Mouse (Mus musculus) urinary bladder, postnatal 25 days (tissue): ENCODE measurements around the gene Usp5.

ENCODE experiments used
- DNase-seq: peaks from one replicate; pipeline ENCODE4 v3.0.0; 2022; ENCODE audit warnings: low spot score

The Usp5 gene

GRCm38 (mm10) chr6:124828868-124829798 lies at the start of gene Usp5, which contains the start of gene Cdca3:
Usp5 (minus strand) TSS chr6:124829484.
Cdca3 (plus strand) TSS chr6:124829547.
- DNase-seq, result peak; percentile 92

GRCm38 (mm10) chr6:124874348-124874747 lies 45.1 kb upstream of the Usp5 start:
- no peak for DNase-seq

GRCm38 (mm10) chr6:124866560-124866959 lies 37.3 kb upstream of the Usp5 start:
- no peak for DNase-seq

GRCm38 (mm10) chr6:124865766-124866362 lies 36.6 kb upstream of the Usp5 start:
- DNase-seq, result no peak

- peak; percentile 60 for DNase-seq
These were observed 34.5 kb upstream of the Usp5 start, which contains the start of gene Gpr162 for GRCm38 (mm10) chr6:124863658-124864298. Gpr162 (minus strand) TSS chr6:124863983.

- DNase-seq, result no peak
These were observed 33.9 kb upstream of the Usp5 start for GRCm38 (mm10) chr6:124863125-124863657.

GRCm38 (mm10) chr6:124862406-124863124 lies 33.3 kb upstream of the Usp5 start:
- no peak for DNase-seq

- DNase-seq, result no peak
These were observed 32.5 kb upstream of the Usp5 start for GRCm38 (mm10) chr6:124861802-124862201.

GRCm38 (mm10) chr6:124861266-124861665 lies 32.0 kb upstream of the Usp5 start:
- DNase-seq, result no peak

- no peak for DNase-seq
These were observed 31.2 kb upstream of the Usp5 start for GRCm38 (mm10) chr6:124860511-124860910.

- DNase-seq, result peak; percentile 92
These were observed 30.4 kb upstream of the Usp5 start for GRCm38 (mm10) chr6:124859725-124860124.

- DNase-seq, result no peak
These were observed 29.5 kb upstream of the Usp5 start for GRCm38 (mm10) chr6:124858561-124859318.

GRCm38 (mm10) chr6:124857840-124858530 lies 28.7 kb upstream of the Usp5 start:
- DNase-seq, result no peak

GRCm38 (mm10) chr6:124856916-124857839 lies 27.9 kb upstream of the Usp5 start, which contains the start of gene P3h3:
P3h3 (minus strand) TSS chr6:124857752.
- DNase-seq, result peak; percentile 74

GRCm38 (mm10) chr6:124856321-124856720 lies 27.0 kb upstream of the Usp5 start:
- DNase-seq, result no peak

- no peak for DNase-seq
These were observed 25.4 kb upstream of the Usp5 start for GRCm38 (mm10) chr6:124854647-124855046.

GRCm38 (mm10) chr6:124850535-124850934 lies 21.3 kb upstream of the Usp5 start:
- no peak for DNase-seq

- DNase-seq, result peak; percentile 90
These were observed 18.0 kb upstream of the Usp5 start for GRCm38 (mm10) chr6:124847305-124847704.
